Mouse (Mus musculus) midbrain, embryonic 13.5 days (tissue): ENCODE measurements around the gene Cry2. TPM values are rescaled to one million over a fixed set of nuclear protein-coding genes. Genes with fewer than 3 reads are reported as not detected.

Experiments
- ATAC-seq: fragments of 200-750 bp; cut with Nextera tagmentation; 2 replicates; pipeline ENCODE4 v1.8.0; 2017; ENCODE audit warnings: mild to moderate bottlenecking, moderate TSS enrichment, moderate library complexity
- H3K27ac ChIP-seq: fragments of 300-500 bp; sonication (generic); 2 replicates; pipeline ENCODE4 v1.5.1; 2015; ENCODE audit warnings: inconsistent platforms, mild to moderate bottlenecking, moderate library complexity
- H3K27me3 ChIP-seq: fragments of 300-500 bp; sonication (generic); 2 replicates; pipeline ENCODE4 v1.6.1; 2015; ENCODE audit warnings: mild to moderate bottlenecking, inconsistent platforms
- H3K36me3 ChIP-seq: fragments of 300-500 bp; sonication (generic); 2 replicates; pipeline ENCODE4 v1.6.1; 2015; ENCODE audit warnings: mild to moderate bottlenecking, inconsistent platforms
- H3K4me1 ChIP-seq: fragments of 300-500 bp; sonication (generic); replicated peaks from 2 replicates; pipeline ENCODE4 v1.6.1; 2015; ENCODE audit warnings: inconsistent platforms
- H3K4me2 ChIP-seq: fragments of 300-500 bp; sonication (generic); replicated peaks from 2 replicates; pipeline ENCODE4 v1.6.1; 2015; ENCODE audit warnings: moderate library complexity, mild to moderate bottlenecking, inconsistent platforms
- H3K4me3 ChIP-seq: fragments of 300-500 bp; sonication (generic); replicated peaks from 2 replicates; pipeline ENCODE4 v1.5.1; 2015; ENCODE audit warnings: mild to moderate bottlenecking, inconsistent platforms
- H3K9ac ChIP-seq: fragments of 300-500 bp; sonication (generic); replicated peaks from 2 replicates; pipeline ENCODE4 v1.6.1; 2015; ENCODE audit warnings: mild to moderate bottlenecking, inconsistent platforms
- H3K9me3 ChIP-seq: fragments of 300-500 bp; sonication (generic); 2 replicates; pipeline ENCODE4 v1.6.1; 2016; ENCODE audit warnings: mild to moderate bottlenecking, inconsistent platforms
- WGBS: fragments of 180-500 bp; shearing (Covaris S2); methylation state at CpG from one replicate; pipeline ENCODE4 v1.1.7; 2015; 5-methylcytosine and 5-hydroxymethylcytosine counted together
- polyA plus RNA-seq: library from polyadenylated mRNA; unstranded; fragments of >200 nt; fragmentation: Nextera tagmentation; extraction: Ambion mirVana; gene quantifications from 2 replicates; pipeline ENCODE4 v1.2.1, GENCODE M21; 2015

Gene Cry2
- polyA plus RNA-seq, 1 experiment from 2014 or later: 35.8 TPM

DNA sequence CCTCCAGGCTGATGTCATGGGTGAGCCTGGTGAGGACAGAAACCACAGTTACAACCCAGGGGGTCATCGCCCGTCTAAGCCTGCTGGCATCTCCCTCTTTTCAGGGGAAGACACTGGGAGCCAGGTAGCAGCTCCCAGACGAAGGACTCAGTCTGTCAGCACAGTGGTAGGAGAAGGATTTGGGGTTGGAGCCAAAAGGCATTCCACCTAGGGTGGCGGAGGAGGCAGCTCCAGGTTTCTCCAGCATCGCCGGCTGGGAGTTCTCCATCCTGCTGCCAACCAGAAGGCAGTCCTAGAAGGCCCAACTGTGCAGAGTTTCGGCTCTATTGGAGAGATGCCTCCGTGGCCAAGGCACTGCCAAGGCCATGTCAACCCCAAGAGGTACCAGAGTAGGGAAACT lies 42.7 kb downstream of the Cry2 start:
- H3K9me3 ChIP-seq: no peaks in the 10 kb centered on the region
- no peak for ATAC-seq
- H3K4me2 ChIP-seq: peak overlapping the region; percentile 79
- H3K27ac ChIP-seq: peak overlapping the region; percentile 95
- peaks cover 65% of the 10 kb centered on the region for H3K4me1 ChIP-seq
- peak overlapping the region; percentile 41; the same call in 1 of the 2 replicates for H3K4me3 ChIP-seq
- H3K9ac ChIP-seq: peak overlapping the region; percentile 73; the same call in 1 of the 2 replicates
- H3K27me3 ChIP-seq: no peaks in the 10 kb centered on the region
- H3K36me3 ChIP-seq: peaks cover 16% of the 10 kb centered on the region
- WGBS: 88% methylated on average over 8 of the region's 8 CpGs

DNA sequence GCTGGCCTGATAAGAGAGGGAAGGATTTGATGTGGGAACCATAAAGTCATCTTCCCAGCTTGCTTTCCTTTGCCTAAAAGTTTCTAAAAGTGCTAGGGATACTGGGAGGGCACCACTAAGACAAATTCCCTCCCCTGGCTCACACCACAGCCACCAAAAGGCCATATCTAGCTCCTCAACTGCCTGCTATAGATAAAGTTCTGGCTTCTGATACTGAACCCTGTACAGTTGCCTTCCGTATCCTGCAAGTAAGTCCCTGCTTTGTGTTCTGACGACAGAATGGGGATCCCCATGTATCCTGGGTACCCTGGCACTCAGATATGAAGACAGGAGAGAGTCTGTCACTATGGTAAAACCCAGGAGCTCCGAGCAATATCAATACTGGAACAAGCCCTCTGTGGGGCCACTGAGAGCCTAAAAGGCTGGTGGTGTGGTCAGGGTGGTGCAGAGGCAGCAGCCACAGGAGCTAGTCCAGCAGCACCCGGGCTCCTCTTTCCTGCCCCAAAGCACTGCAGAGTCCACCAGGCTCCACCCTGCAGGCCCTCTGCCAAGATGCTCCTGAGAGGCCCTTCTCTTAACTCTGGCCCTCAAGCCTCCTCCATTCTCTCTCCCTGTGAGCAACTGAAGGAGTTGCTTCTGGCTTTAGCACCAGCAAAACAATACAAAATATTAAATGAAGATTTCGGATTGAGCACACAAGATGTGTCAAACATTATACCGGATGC lies 43.5 kb downstream of the Cry2 start:
- no peak for ATAC-seq
- peak overlapping the region; percentile 90 for H3K27ac ChIP-seq
- 73% methylated on average over 6 of the region's 6 CpGs for WGBS
- H3K9ac ChIP-seq: no peak overlapping the region
- no peaks in the 10 kb centered on the region for H3K27me3 ChIP-seq
- no peak overlapping the region for H3K4me3 ChIP-seq
- H3K4me1 ChIP-seq: peaks cover 71% of the 10 kb centered on the region
- peak overlapping the region; percentile 79 for H3K4me2 ChIP-seq
- H3K9me3 ChIP-seq: no peaks in the 10 kb centered on the region
- H3K36me3 ChIP-seq: peaks cover 24% of the 10 kb centered on the region

- H3K27me3 ChIP-seq: no peaks in the 10 kb centered on the region
- peak overlapping the region; percentile 90 for H3K27ac ChIP-seq
- peak overlapping the region; percentile 79 for H3K4me2 ChIP-seq
- WGBS: 2% methylated on average over 10 of the region's 10 CpGs
- no peak for ATAC-seq
- H3K9ac ChIP-seq: peak overlapping the region; percentile 93; the same call in 1 of the 2 replicates
- no peaks in the 10 kb centered on the region for H3K9me3 ChIP-seq
- H3K4me3 ChIP-seq: peak overlapping the region; percentile 85
- H3K36me3 ChIP-seq: peaks cover 31% of the 10 kb centered on the region
- H3K4me1 ChIP-seq: peaks cover 71% of the 10 kb centered on the region
Observed at GRCm38 (mm10) chr2:92389645-92390044, 44.2 kb downstream of the Cry2 start.

DNA sequence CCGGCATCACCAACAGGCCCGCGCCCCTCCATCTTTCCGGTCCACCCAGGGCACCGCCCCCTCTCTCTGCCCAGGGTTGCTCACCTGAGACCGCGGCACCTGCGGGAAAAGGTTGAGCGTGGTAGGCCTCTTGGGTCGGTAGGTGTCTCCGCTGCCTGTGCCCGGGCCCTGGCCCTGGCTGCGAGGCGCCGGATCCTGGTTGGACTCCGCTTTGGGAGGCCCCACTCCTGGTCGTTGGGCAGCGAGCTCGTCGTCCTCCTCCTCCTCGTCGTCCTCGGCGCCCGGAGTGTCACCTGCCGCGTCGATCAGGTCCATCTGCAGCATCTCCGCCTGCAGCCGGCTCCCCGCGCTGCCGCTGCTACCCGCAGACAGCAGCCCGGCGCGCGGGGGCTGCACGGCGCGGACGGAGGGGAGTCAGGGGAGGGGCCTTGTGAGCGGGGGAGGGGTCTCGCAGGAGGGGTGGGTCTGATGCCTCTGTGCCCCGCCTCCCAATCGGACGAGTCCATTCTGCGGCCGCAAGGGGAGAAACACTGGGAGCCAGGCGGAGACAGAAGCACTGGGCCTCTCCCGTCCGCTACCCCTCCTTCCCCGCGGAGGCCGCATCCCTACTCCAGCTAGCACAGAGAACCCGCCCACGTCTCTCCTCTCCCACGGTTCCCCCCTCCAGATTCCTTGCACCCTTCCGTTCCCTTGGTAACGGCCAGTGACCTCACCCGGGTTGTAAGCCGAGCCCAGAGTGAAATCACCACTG lies 44.8 kb downstream of the Cry2 start:
- no peaks in the 10 kb centered on the region for H3K27me3 ChIP-seq
- ATAC-seq: peak; percentile 95
- peak overlapping the region; percentile 85 for H3K4me3 ChIP-seq
- H3K9ac ChIP-seq: peak overlapping the region; percentile 93
- under 1% methylated on average over 59 of the region's 62 CpGs for WGBS
- H3K9me3 ChIP-seq: no peaks in the 10 kb centered on the region
- peaks cover 37% of the 10 kb centered on the region for H3K36me3 ChIP-seq
- peak overlapping the region; percentile 79 for H3K4me2 ChIP-seq
- peaks cover 71% of the 10 kb centered on the region for H3K4me1 ChIP-seq
- peak overlapping the region; percentile 90 for H3K27ac ChIP-seq

GRCm38 (mm10) chr2:92388081-92388517 lies 45.7 kb downstream of the Cry2 start:
- no peak for ATAC-seq
- Histone ChIP-seq H3K4me2 (peak overlapping the region; percentile 79), H3K4me1 (peaks cover 66% of the 10 kb centered on the region), H3K4me3 (peak overlapping the region; percentile 85), H3K27ac (peak overlapping the region; percentile 90), H3K27me3 (no peaks in the 10 kb centered on the region), H3K36me3 (peaks cover 47% of the 10 kb centered on the region), H3K9ac (peak overlapping the region; percentile 93), H3K9me3 (no peaks in the 10 kb centered on the region)
- WGBS: 30% methylated on average over 3 of the region's 3 CpGs

- Histone ChIP-seq H3K4me1 (peaks cover 61% of the 10 kb centered on the region), H3K4me2 (peak overlapping the region; percentile 79), H3K27me3 (no peaks in the 10 kb centered on the region), H3K36me3 (peaks cover 51% of the 10 kb centered on the region), H3K4me3 (peak overlapping the region; percentile 85), H3K9ac (peak overlapping the region; percentile 93), H3K27ac (no peak overlapping the region), H3K9me3 (no peaks in the 10 kb centered on the region)
- WGBS: 69% methylated on average over 4 of the region's 4 CpGs
- no peak for ATAC-seq
Observed at GRCm38 (mm10) chr2:92387646-92388045, 46.2 kb downstream of the Cry2 start.

GRCm38 (mm10) chr2:92386821-92387570 lies 46.8 kb downstream of the Cry2 start:
- no peaks in the 10 kb centered on the region for H3K9me3 ChIP-seq
- no peaks in the 10 kb centered on the region for H3K27me3 ChIP-seq
- H3K4me2 ChIP-seq: peak overlapping the region; percentile 79; the same call in 1 of the 2 replicates
- peak overlapping the region; percentile 93 for H3K9ac ChIP-seq
- H3K27ac ChIP-seq: no peak overlapping the region
- 93% methylated on average over 30 of the region's 30 CpGs for WGBS
- H3K36me3 ChIP-seq: peaks cover 58% of the 10 kb centered on the region
- H3K4me3 ChIP-seq: peak overlapping the region; percentile 85; the same call in 1 of the 2 replicates
- no peak for ATAC-seq
- H3K4me1 ChIP-seq: peaks cover 54% of the 10 kb centered on the region

DNA sequence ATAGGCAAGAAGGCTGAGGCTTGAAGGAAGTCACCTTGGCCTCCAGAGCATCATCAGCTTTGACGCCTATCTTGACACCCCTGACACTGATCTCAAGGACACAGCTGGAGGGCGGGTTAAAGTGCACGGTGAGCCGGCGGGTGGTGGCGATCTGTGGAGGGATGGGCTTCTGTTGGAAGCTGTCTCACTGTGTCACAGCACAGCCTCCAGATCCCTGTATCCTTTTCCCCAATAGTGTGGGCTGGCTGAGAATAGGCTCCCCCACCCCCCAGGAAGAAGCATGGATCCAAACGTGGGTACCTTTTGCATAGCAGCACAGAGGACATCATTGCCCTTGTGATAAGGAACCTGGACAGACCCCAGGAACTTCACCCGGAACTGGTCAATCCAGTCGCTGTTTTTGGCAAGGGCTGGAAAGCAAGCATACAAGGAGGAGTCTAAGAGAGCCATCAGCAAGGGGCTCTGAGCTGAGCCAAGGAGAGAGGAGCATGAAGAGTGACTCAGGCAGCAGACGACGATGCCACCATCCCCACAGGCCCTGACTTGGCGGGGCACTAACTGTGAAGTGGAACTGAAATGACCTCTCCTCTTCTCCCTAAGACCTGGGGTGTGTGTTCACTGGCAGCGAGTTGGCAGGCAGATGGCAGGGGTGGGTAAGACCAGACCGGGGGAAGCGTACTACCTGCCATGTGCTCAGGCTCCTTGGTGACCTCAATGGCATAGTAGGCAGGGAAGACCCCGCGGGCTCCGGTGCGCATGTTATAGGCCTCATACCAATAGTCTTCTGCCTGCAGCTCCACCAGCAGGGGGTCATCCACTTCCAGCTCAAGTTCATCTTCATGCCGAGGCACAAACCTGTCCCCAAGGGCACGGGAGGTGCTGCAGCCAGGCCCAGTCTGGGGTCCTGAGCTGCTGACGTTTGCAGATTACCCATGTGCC lies 48.5 kb downstream of the Cry2 start:
- H3K4me3 ChIP-seq: no peak overlapping the region
- H3K27ac ChIP-seq: no peak overlapping the region
- H3K27me3 ChIP-seq: no peaks in the 10 kb centered on the region
- H3K4me1 ChIP-seq: peaks cover 38% of the 10 kb centered on the region
- no peak overlapping the region for H3K9ac ChIP-seq
- no peaks in the 10 kb centered on the region for H3K9me3 ChIP-seq
- ATAC-seq: no peak
- H3K36me3 ChIP-seq: peaks cover 74% of the 10 kb centered on the region
- H3K4me2 ChIP-seq: no peak overlapping the region
- 89% methylated on average over 22 of the region's 22 CpGs for WGBS

DNA sequence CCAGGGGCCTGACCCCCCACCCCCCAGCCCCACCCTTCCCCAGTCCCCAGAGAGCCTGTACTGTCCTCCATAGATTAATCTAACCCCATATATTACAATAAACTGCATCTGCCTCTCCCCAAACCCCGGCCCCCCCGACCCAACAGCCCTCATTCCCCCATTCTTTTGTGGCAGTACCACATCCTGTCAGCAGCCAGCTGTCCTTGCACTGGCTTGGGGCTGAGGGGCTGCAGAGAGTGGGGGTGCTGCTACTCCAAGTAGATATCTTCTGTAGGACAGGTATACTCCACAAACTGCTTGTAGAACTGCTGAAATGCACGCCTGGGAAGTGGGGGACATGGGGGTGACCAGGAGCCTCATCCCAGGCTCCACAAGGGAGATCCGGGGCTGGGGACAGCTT lies 49.7 kb downstream of the Cry2 start:
- H3K4me3 ChIP-seq: no peak overlapping the region
- no peak overlapping the region for H3K4me2 ChIP-seq
- 82% methylated on average over 4 of the region's 4 CpGs for WGBS
- H3K9me3 ChIP-seq: no peaks in the 10 kb centered on the region
- H3K27me3 ChIP-seq: no peaks in the 10 kb centered on the region
- H3K9ac ChIP-seq: no peak overlapping the region
- peaks cover 29% of the 10 kb centered on the region for H3K4me1 ChIP-seq
- peaks cover 87% of the 10 kb centered on the region for H3K36me3 ChIP-seq
- no peak overlapping the region for H3K27ac ChIP-seq
- no peak for ATAC-seq

DNA sequence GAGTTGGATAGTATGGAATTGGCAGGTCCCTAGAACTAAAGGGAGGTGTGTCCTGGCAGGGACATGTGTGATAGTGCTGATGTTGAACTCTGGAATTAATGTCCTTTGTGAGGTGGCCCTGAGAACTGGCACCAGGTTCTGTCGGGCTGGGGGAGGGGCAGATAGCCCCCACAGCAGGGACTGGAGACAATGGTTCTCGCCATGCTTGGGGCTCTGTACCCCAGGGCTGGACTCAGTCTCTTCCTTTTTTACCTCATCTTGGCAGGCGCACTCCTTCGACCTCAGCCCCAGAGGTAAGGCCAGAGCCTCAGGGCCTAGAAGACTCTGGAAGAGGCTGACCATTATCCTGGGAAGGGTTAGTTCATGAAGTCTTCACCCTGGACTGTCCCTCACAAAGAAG lies 51.1 kb downstream of the Cry2 start:
- Histone ChIP-seq H3K9me3 (no peaks in the 10 kb centered on the region), H3K27ac (no peak overlapping the region), H3K36me3 (peaks cover 100% of the 10 kb centered on the region), H3K9ac (no peak overlapping the region), H3K27me3 (no peaks in the 10 kb centered on the region), H3K4me3 (no peak overlapping the region), H3K4me2 (no peak overlapping the region), H3K4me1 (peaks cover 18% of the 10 kb centered on the region)
- 93% methylated on average over 4 of the region's 4 CpGs for WGBS
- ATAC-seq: no peak
